ENCODE assay signal across 11 mouse cellular contexts in genomic region chr11:115618001-115618400, GRCm38 (mm10).
"Had no signal": no experiment of that assay in that cellular context is flagged by ENCODE, and none has a peak within 500 bp of the region (broad histone marks: within the 10 kb centered on the region; RNA-seq: fewer than 3 reads in every experiment).

No protein-coding gene starts in this region.

- H3K4me2 ChIP-seq: limb, embryonic 15.5 days; midbrain, embryonic 13.5 days; stomach, embryonic 15.5 days had no signal

- H3K27ac ChIP-seq: limb, embryonic 15.5 days; liver, embryonic 14.5 days; midbrain, embryonic 13.5 days; stomach, embryonic 15.5 days had no signal

- ATAC-seq: midbrain, embryonic 13.5 days had no signal

- H3K9me3 ChIP-seq: limb, embryonic 15.5 days; midbrain, embryonic 13.5 days; stomach, embryonic 15.5 days had no signal

- H3K27me3 ChIP-seq: limb, embryonic 15.5 days; stomach, embryonic 15.5 days had no signal

- DNase-seq: layer of hippocampus, adult 9-11 months; layer of hippocampus, postnatal 36 days; lung, adult 18-20 months; lung, postnatal 36 days; right cerebral cortex, postnatal 14 days; thymus, adult 2 months; thymus, postnatal 36 days had no signal

- H3K9ac ChIP-seq: limb, embryonic 15.5 days; liver, embryonic 14.5 days; midbrain, embryonic 13.5 days; stomach, embryonic 15.5 days had no signal

- H3K4me3 ChIP-seq: limb, embryonic 15.5 days; midbrain, embryonic 13.5 days; stomach, embryonic 15.5 days had no signal
